ENCODE assay signal across 8 mouse cellular contexts in the genomic region with DNA sequence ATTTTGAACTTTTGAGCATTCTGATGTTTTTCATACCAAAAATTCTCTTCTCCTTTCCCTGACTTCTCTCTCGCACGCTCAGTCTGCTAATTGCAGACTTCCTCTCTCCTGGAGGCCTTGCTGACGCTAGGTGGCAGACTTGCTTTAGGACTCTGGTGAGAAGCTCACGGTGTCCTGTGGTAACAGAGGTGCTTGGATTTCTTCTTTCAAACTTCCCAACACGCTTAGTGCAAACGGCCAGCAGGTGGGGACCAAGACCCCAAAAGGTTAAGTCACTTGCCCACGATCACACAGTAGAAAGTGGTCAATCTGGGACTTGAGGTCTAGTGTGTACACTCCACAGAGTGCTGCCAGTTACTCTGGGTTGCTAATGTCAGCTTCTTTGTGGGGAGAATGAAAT. TPM values are rescaled to one million over a fixed set of nuclear protein-coding genes. Genes with fewer than 3 reads are reported as not detected.
DNase-seq lines count a peak whose midpoint lies in the region; ATAC-seq and TF ChIP-seq lines count a peak whose summit lies in the region.

No protein-coding gene starts in this region.

- intact Hi-C loops in heart, postnatal 25 days (cut with DNase I), result loop anchor here (5.0 kb wide), 1 partner anchor 1051 kb away; no protein-coding TSS in a partner anchor

- no peak overlapping the region for H3K27ac ChIP-seq in heart, embryonic 10.5 days
- no peak overlapping the region for H3K27ac ChIP-seq in lung, postnatal 0 days (ENCODE audit: low read length)

- peaks cover 50% of the 10 kb centered on the region for H3K36me3 ChIP-seq in heart, embryonic 10.5 days
- peaks cover 38% of the 10 kb centered on the region for H3K36me3 ChIP-seq in lung, postnatal 0 days (ENCODE audit: insufficient read depth, low read length)

- peak; percentile 52 to 79 for DNase-seq in heart, adult 18-20 months
- DNase-seq in heart, embryonic 10.5 days (ENCODE audit: low spot score), result no peak
- peak; percentile 62 for DNase-seq in embryo, embryonic 11.5 days (ENCODE audit: low read depth, low spot score)
- peak; percentile 6 for DNase-seq in heart, postnatal 25 days (ENCODE audit: low spot score)
- DNase-seq in layer of hippocampus, adult 18-20 months (ENCODE audit: low spot score in 2 of 2), result peak; percentile 54 to 82
- DNase-seq in lung, postnatal 0 days (ENCODE audit: low spot score), result peak; percentile 83
- DNase-seq in ovary, postnatal 36 days (ENCODE audit: low spot score), result peak; percentile 66
- DNase-seq in thymus, postnatal 10 days (ENCODE audit: low spot score in 2 of 2), result peak; percentile 15 to 52

- no peak overlapping the region for H3K4me3 ChIP-seq in heart, embryonic 10.5 days
- no peak overlapping the region for H3K4me3 ChIP-seq in lung, postnatal 0 days (ENCODE audit: low read depth, low read length)

- H3K9me3 ChIP-seq in heart, embryonic 10.5 days, result no peaks in the 10 kb centered on the region
- no peaks in the 10 kb centered on the region for H3K9me3 ChIP-seq in lung, postnatal 0 days (ENCODE audit: low read length)

- no peaks in the 10 kb centered on the region for H3K4me1 ChIP-seq in heart, embryonic 10.5 days
- H3K4me1 ChIP-seq in lung, postnatal 0 days (ENCODE audit: insufficient read depth, low read depth, low read length), result no peaks in the 10 kb centered on the region

- no peak overlapping the region for H3K4me2 ChIP-seq in lung, postnatal 0 days (replicated peaks; ENCODE audit: low read depth, low read length)

- WGBS in heart, embryonic 10.5 days, result 15% methylated on average over 7 of the region's 7 CpGs
- 10% methylated on average over 7 of the region's 7 CpGs for WGBS in lung, postnatal 0 days

- H3K27me3 ChIP-seq in heart, embryonic 10.5 days (ENCODE audit: insufficient read depth, poor library complexity, severe bottlenecking), result no peaks in the 10 kb centered on the region
- H3K27me3 ChIP-seq in lung, postnatal 0 days (replicated peaks; ENCODE audit: insufficient read depth, low read length), result no peaks in the 10 kb centered on the region

- TF ChIP-seq CTCF in lung, postnatal 0 days (IDR thresholded peaks at IDR 0.05), result peak; percentile 86

- H3K9ac ChIP-seq in lung, postnatal 0 days (replicated peaks; ENCODE audit: low read depth), result no peak overlapping the region

- TF ChIP-seq EP300 in lung, postnatal 0 days (IDR thresholded peaks at IDR 0.05), result no peak

- peak; percentile 62 for ATAC-seq in lung, postnatal 0 days

RNA-seq across cellular contexts. Expression of a gene that starts 13.9 kb away (rescaled TPM):
- total RNA-seq in heart, adult 18-20 months (2021), result 1 to 10 TPM; 4.4 to 4.5 TPM
- 10.9 and 12.0 TPM in 2 replicates for polyA plus RNA-seq in heart, embryonic 10.5 days (2016; fragmentation: Nextera tagmentation; extraction: Ambion mirVana)
- total RNA-seq in heart, postnatal 25 days (2021), result 1 to 10 TPM; 4.3 to 4.7 TPM
- 10 to 100 TPM; 14.8 to 15.9 TPM for total RNA-seq in layer of hippocampus, adult 18-20 months (2021)
- polyA plus RNA-seq in lung, postnatal 0 days (2015; fragmentation: Nextera tagmentation; extraction: Ambion mirVana), result 12.5 and 13.3 TPM in 2 replicates

RNA-seq across cellular contexts. Expression of a gene that starts 32.8 kb away (rescaled TPM):
- total RNA-seq in heart, adult 18-20 months (2021), result 10 to 100 TPM; 42.1 to 43.9 TPM
- 70.3 and 71.2 TPM in 2 replicates for polyA plus RNA-seq in heart, embryonic 10.5 days (2016; fragmentation: Nextera tagmentation; extraction: Ambion mirVana)
- 10 to 100 TPM; 45.5 to 45.8 TPM for total RNA-seq in heart, postnatal 25 days (2021)
- 100 to 1,000 TPM; 194 to 201 TPM for total RNA-seq in layer of hippocampus, adult 18-20 months (2021)
- 42.2 and 45.1 TPM in 2 replicates for polyA plus RNA-seq in lung, postnatal 0 days (2015; fragmentation: Nextera tagmentation; extraction: Ambion mirVana)

Comparison
In these comparisons a context has a peak if more than half of its experiments do, and no peak if none do; other contexts are left out.
1. RNA of a gene that starts 32.8 kb away (total RNA-seq): 194 to 201 TPM in layer of hippocampus, adult 18-20 months; 45.5 to 45.8 TPM in heart, postnatal 25 days and 42.1 to 43.9 TPM in heart, adult 18-20 months; every median in the first group is over 4 times any median in the second.